Mouse (Mus musculus) ES-CJ7 (cell line): ENCODE measurements around the gene Sel1l2.

Source experiments
- DNase-seq: peaks from one replicate; pipeline ENCODE4 v3.0.0; 2011; ENCODE audit warnings: low read depth, low spot score

Sel1l2 gene

GRCm38 (mm10) chr2:140389525-140389924 lies at the start of gene Sel1l2:
Gene Sel1l2 (minus strand): TSS chr2:140389706.
- DNase-seq, result peak; percentile 39

- DNase-seq, result no peak
These were observed 49.6 kb upstream of the Sel1l2 start for GRCm38 (mm10) chr2:140439081-140439480.

DNA sequence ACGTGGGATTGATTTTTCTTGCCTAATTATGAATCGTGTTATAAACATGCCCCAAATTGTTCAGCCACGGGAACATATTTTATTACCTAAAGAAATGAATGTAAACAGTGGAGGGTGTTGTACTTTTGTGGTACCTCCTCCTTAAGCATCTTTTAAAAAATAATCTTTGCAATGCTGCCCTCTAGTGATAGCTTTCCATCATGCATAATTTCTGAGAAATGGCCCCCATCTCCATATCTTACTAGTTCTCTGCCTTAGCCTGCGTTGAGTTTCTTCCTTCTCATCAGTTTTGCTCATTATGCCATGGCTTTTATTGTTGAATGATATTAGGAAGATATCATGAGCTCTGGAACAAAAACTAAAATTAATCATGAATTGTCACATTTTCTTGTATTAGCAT lies 37.8 kb upstream of the Sel1l2 start:
- DNase-seq, result peak; percentile 46

GRCm38 (mm10) chr2:140425844-140426243 lies 36.3 kb upstream of the Sel1l2 start:
- DNase-seq, result no peak

- DNase-seq, result peak; percentile 26
These were observed 6.3 kb upstream of the Sel1l2 start for GRCm38 (mm10) chr2:140395744-140396231.

DNA sequence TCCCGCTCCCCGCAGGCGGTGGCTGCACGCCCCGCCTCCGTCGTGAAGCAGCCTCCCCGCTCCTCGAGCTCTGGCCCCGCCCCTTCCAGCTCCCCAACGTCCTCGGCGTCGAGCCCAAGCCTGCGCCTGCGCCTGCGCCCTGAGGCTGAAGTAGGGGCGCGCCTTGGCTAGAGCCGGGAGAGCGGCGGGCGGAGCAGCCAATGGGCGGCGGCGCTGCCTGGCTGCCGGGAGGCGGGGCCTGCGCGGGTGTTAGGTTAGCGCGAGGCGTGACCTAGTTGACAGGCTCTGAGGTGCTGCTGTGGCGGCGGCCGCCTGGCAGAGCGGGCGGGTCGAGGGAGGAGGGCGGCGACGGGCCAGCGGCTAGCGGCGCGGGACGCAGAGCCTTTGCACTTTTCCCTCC lies 5.7 kb upstream of the Sel1l2 start, which contains the start of gene Macrod2:
Gene Macrod2 (plus strand): TSS at position 131 of the 400 bp plus-strand sequence.
- peak; percentile 98 for DNase-seq

GRCm38 (mm10) chr2:140364804-140365203 lies 24.7 kb downstream of the Sel1l2 start:
- DNase-seq, result no peak

DNA sequence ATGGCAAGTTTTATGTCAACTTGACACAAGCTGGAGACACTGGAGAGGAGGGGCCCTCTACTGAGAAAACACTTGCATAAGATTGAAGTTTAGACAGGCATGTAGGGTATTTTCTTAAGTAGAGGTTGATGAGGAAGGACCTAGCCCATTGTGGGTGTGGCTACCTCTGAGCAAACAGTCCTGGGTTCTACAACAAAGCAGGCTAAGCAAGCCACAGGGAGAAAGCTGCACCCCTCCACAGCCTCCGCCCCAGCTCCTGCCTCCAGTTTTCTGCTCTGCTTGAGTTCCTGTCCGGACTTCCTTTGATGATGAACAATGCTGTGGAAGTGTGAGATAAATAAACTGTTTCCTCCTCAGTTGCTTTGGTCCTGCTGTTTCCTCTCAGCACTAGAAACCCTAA lies 29.6 kb downstream of the Sel1l2 start:
- peak; percentile 42 for DNase-seq

- no peak for DNase-seq
These were observed 47.1 kb downstream of the Sel1l2 start for GRCm38 (mm10) chr2:140342394-140342793.

DNA sequence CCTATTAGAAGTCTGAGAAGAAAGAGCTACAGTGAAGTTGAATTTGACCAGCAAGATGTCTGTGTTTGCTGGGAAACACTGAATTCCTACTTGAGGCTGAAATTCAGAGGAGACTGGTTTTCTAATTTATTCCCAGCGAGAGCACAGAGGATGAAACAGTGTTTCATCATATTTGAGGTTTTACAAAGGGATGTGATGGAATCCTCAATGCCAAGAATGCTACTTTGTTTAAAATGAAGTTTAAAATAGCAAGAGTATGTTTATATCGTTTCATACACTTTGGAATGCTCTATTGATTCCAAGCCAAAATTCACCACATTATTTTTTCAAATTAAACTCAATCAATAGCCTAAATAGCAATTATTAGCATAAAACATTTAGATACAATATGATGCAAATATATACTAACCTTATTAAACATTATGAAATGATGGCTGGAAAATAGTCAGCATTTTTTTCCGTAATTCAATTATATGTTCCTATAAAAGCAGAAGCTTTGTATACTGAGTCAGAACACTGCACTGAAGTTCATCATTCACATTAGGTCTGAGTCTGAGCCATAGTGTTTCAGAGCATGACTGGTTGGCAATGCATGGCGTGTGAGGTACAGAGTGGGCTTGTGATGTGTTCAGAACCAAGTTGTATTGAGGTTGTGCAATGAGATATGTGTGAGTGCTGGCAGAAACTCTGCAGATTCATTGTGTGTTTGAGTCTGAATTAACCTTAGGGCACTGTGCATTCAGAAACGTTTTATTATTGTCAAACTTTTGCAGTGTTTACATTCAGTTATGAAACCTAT lies 58.8 kb downstream of the Sel1l2 start:
- no peak for DNase-seq

DNA sequence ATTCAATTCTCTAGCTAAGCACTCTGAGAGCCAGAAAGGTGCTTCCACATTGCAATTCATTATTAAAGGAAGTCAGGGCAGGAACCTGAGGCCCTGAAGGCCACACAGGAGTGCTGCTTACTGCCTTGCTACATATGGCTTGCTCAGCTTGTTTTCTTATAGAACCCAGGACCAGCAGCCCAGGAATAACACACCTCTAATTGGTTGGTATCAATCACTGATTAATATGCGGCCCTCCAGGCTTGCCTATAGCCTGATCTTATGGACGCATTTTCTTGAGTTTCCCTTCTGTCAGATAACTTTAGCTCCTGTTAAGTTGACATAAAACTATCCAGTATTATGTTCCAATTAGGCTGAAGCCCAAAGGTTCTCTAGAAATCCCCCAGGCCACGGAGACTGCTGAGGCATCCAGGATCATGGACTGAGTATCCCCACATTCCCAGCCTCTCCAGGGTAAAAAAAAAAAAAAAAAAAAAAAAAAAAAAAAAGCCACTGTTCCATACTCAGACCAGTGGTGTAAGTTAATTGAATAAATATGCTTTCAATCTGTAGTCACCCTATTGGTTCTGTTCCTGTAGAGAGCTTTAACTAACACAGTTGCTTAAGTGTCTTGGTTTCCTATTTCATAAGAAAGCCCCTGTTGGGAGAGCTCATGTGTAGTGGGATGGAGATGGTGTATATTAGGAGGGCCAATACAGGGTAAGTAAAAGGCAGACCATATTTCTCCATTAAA lies 86.4 kb downstream of the Sel1l2 start:
- no peak for DNase-seq

DNA sequence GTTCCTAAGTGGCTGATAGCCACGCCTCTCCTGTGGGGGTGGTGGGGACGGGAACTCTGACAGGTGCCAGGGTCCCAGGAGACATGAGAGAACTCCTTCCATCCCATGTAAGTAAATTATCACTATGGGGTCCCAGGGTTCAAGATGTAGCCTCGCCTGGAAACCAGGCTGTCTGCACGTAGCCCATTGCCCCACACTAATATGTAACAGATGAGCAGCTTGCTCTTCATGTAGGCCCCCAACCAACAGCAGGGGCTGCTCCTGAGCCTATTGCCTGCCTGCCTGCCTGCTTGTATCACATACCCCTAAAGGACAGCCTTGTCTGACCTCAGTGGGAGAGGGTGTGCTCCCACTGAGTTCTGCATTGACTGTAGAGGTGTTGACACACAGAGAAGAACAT lies 92.4 kb downstream of the Sel1l2 start:
- DNase-seq, result no peak

DNA sequence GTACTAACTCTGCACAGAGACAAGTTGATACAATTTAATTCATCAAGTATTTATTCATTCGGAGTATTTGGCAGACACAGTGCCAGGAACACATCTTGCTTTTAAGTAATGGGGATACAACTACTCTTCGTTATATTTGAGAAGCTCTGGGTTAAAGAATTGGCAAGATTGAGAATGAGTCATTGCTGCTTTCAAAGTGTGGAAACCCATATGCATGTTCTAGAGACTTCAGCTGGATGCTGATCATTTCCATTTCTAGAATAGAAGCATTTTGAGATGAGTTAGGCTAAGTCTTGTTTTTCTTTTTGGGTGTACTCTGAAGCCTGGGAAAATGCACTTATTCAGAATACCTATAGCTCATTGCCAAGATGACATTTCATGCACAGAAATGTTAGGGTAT lies 95.7 kb downstream of the Sel1l2 start:
- no peak for DNase-seq

GRCm38 (mm10) chr2:140280808-140281207 lies 108.7 kb downstream of the Sel1l2 start:
- DNase-seq, result peak; percentile 19

GRCm38 (mm10) chr2:140255595-140256141 lies 133.8 kb downstream of the Sel1l2 start:
- no peak for DNase-seq

GRCm38 (mm10) chr2:140254256-140254655 lies 135.2 kb downstream of the Sel1l2 start:
- DNase-seq, result no peak

- no peak for DNase-seq
These were observed 146.4 kb downstream of the Sel1l2 start for GRCm38 (mm10) chr2:140243105-140243504.

DNA sequence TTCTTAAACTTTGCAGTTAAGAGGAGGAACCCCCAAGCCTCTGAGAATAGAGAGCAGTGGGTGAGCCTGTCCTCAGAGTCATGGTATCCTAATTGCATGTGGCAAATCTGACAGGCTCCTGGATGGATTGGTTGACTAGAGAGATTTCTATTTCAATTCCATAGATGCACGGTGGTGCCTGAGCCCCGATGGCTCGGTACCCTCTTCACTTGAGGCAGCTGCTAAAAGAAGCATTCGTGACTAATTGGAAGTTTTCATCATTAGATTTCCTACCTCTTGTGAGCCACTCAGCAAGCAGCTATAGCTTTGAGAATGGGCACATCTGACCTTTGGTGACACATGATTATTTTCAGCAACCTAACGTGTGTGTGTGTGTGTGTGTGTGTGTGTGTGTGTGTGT lies 147.1 kb downstream of the Sel1l2 start:
- no peak for DNase-seq

DNA sequence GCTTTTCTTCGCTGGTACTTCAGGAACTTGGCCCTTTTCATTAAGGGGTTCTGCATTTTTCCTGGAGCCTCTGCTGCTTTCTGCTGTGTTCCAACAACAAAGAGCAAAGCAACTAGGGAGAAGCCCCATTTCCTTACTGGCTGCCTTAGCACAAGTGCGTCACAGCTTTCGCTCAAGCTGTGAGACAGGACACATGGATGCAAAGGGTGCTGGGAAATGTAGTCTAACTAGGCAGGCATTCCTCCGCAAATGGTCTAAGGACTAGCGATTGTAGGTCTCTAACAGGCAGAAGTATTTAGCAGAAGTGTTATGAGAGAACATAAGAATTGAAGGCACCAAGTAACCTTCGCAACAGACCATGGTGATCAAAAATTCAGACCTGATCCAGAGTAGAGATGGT lies 152.3 kb downstream of the Sel1l2 start:
- peak; percentile 19 for DNase-seq

DNA sequence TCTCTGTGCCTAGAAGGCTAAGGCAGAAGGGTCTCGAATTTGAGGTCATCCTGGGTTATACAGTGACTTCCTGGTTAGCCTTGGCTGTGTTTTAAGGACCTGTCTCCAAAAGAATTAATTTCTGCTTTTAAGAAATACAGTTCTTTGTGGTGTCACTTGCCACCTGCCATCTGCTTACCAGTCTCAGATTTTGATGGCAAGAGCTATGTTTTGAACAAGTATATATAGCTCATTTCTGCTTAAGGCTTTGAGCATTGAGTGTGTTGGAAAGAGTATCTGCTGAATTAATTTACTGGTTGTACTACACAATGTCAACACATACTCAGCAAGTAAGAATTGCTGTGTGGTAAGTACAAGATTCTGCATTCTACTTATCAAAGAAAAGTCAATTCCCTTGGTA lies 159.2 kb downstream of the Sel1l2 start:
- DNase-seq, result no peak

GRCm38 (mm10) chr2:140220325-140220724 lies 169.2 kb downstream of the Sel1l2 start:
- no peak for DNase-seq

GRCm38 (mm10) chr2:140215965-140216364 lies 173.5 kb downstream of the Sel1l2 start:
- DNase-seq, result no peak
